Mouse (Mus musculus): Measurements from ENCODE around the gene Cartpt. TPM values are rescaled to one million over a fixed set of nuclear protein-coding genes. Genes with fewer than 3 reads are reported as not detected.
"Not testable (repeated sequence)": the region's sequence is repeated elsewhere in the genome, so short reads cannot be mapped to it uniquely, and the experiment has no call there.

The Cartpt gene
- polyA plus RNA-seq, 1 experiment from 2014 or later: 45.4 TPM

- 81% methylated on average over 2 of the region's 2 CpGs for WGBS
- no peaks in the 10 kb centered on the region for H3K27me3 ChIP-seq
- no peak overlapping the region for H3K27ac ChIP-seq (replicated peaks)
- no peak overlapping the region for H3K4me3 ChIP-seq
- H3K4me2 ChIP-seq: no peak overlapping the region
- no peaks in the 10 kb centered on the region for H3K9me3 ChIP-seq
- no peak for ATAC-seq (ENCODE audit: low read depth)
- H3K4me1 ChIP-seq (replicated peaks): no peaks in the 10 kb centered on the region
- H3K9ac ChIP-seq: no peak overlapping the region
- H3K36me3 ChIP-seq: no peaks in the 10 kb centered on the region
Observed at GRCm38 (mm10) chr13:99853131-99853530, 47.8 kb downstream of the Cartpt start.

GRCm38 (mm10) chr13:99852416-99852815 is 48.5 kb downstream of the Cartpt start:
- ATAC-seq (ENCODE audit: low read depth); H3K36me3 ChIP-seq; H3K27me3 ChIP-seq; H3K4me3 ChIP-seq; H3K4me2 ChIP-seq; H3K27ac ChIP-seq (replicated peaks); H3K4me1 ChIP-seq (replicated peaks); H3K9ac ChIP-seq; H3K9me3 ChIP-seq: not testable (repeated sequence)
- 70% methylated on average over 3 of the region's 3 CpGs for WGBS

- Histone ChIP-seq H3K27me3 (no peaks in the 10 kb centered on the region), H3K9ac (no peak overlapping the region), H3K4me1 (replicated peaks) (no peaks in the 10 kb centered on the region), H3K9me3 (no peaks in the 10 kb centered on the region), H3K27ac (replicated peaks) (no peak overlapping the region), H3K4me2 (no peak overlapping the region), H3K36me3 (no peaks in the 10 kb centered on the region), H3K4me3 (no peak overlapping the region)
- no peak for ATAC-seq (ENCODE audit: low read depth)
- WGBS: 63% methylated on average over 4 of the region's 4 CpGs
Observed at GRCm38 (mm10) chr13:99851026-99851425, 49.9 kb downstream of the Cartpt start.

GRCm38 (mm10) chr13:99849597-99849996 is 51.3 kb downstream of the Cartpt start:
- Histone ChIP-seq H3K27me3 (no peaks in the 10 kb centered on the region), H3K4me3 (no peak overlapping the region), H3K36me3 (no peaks in the 10 kb centered on the region), H3K27ac (replicated peaks) (no peak overlapping the region), H3K9ac (no peak overlapping the region), H3K4me2 (no peak overlapping the region), H3K9me3 (no peaks in the 10 kb centered on the region), H3K4me1 (replicated peaks) (no peaks in the 10 kb centered on the region)
- 37% methylated on average over 15 of the region's 15 CpGs for WGBS
- no peak for ATAC-seq (ENCODE audit: low read depth)

Other genes starting within 250 kb of the Cartpt start
- gene Mccc2, start 114.5 kb upstream of the Cartpt start, polyA plus RNA-seq (2015; fragmentation: Nextera tagmentation; extraction: Ambion mirVana): 33.1 and 34.9 TPM in 2 replicates
- 25.0 and 26.4 TPM in 2 replicates for gene Bdp1, start 203.0 kb upstream of the Cartpt start, polyA plus RNA-seq (2015; fragmentation: Nextera tagmentation; extraction: Ambion mirVana)
- gene Serf1, start 206.9 kb upstream of the Cartpt start, polyA plus RNA-seq (2015; fragmentation: Nextera tagmentation; extraction: Ambion mirVana): 475 and 487 TPM in 2 replicates
- 46.3 and 48.4 TPM in 2 replicates for gene Smn1, start 223.8 kb upstream of the Cartpt start, polyA plus RNA-seq (2015; fragmentation: Nextera tagmentation; extraction: Ambion mirVana)